Mouse (Mus musculus): ENCODE data around the gene Rpp30. TPM values are rescaled to one million over a fixed set of nuclear protein-coding genes. Genes with fewer than 3 reads are reported as not detected.

The Rpp30 gene
- polyA plus RNA-seq, 1 experiment from 2014 or later: 58.9 TPM

DNA sequence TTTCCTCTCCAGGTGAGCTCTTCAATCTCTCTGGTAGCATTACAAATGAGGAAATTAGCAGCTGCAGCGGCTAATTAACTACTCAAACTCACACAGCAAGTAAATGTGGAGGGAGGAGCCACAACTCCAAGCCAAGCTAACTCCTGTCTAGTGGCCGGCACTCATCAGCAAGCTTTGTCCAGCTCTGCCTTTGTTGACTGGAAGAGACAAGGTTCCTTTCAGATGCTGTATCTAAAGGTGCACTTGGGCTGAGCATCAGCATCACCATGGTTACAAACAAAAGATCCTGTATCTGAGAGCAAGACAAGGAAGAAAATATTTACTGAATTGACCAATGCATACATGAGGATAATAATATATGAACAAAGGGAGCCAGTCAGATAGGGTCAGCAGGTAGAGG is 46.7 kb downstream of the Rpp30 start:
- Histone ChIP-seq H3K9me3 (no peaks in the 10 kb centered on the region), H3K4me3 (no peak overlapping the region), H3K27me3 (no peaks in the 10 kb centered on the region), H3K4me2 (no peak overlapping the region), H3K36me3 (no peaks in the 10 kb centered on the region), H3K9ac (no peak overlapping the region), H3K27ac (no peak overlapping the region), H3K4me1 (peaks cover 10% of the 10 kb centered on the region)
- no peak for ATAC-seq (ENCODE audit: insufficient number of reproducible peaks, low FRiP score, low TSS enrichment, low read depth)
- 64% methylated on average over 2 of the region's 2 CpGs for WGBS

- Histone ChIP-seq H3K4me2 (no peak overlapping the region), H3K36me3 (no peaks in the 10 kb centered on the region), H3K9ac (no peak overlapping the region), H3K27ac (no peak overlapping the region), H3K27me3 (no peaks in the 10 kb centered on the region), H3K4me3 (no peak overlapping the region), H3K9me3 (no peaks in the 10 kb centered on the region), H3K4me1 (peaks cover 10% of the 10 kb centered on the region)
- no peak for ATAC-seq (ENCODE audit: insufficient number of reproducible peaks, low FRiP score, low TSS enrichment, low read depth)
- WGBS: 64% methylated on average over 6 of the region's 6 CpGs
These were observed 48.5 kb downstream of the Rpp30 start for GRCm38 (mm10) chr19:36131990-36132389.

DNA sequence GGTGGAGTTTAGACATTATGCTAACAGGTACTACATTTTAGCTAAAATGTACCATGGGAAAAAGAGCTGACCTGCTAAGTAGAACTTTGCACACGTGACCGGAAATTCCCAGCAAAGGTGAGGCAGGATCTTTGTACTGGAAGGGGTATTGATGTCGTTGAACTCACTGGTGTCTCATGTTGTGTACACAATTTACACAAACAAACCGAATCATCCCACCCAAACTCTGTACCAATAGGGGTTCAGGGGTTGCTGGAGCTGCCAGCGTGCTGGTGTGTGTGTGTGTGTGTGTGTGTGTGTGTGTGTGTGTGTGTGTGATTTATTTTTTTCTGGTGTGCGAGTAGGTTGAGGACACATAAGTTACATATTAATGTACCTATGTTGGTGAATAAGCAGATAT is 49.5 kb downstream of the Rpp30 start:
- Histone ChIP-seq H3K4me3 (no peak overlapping the region), H3K4me2 (no peak overlapping the region), H3K27me3 (no peaks in the 10 kb centered on the region), H3K36me3 (no peaks in the 10 kb centered on the region), H3K27ac (no peak overlapping the region), H3K4me1 (peaks cover 10% of the 10 kb centered on the region), H3K9me3 (no peaks in the 10 kb centered on the region), H3K9ac (no peak overlapping the region)
- WGBS: 84% methylated on average over 6 of the region's 6 CpGs
- ATAC-seq (ENCODE audit: insufficient number of reproducible peaks, low FRiP score, low TSS enrichment, low read depth): no peak

DNA sequence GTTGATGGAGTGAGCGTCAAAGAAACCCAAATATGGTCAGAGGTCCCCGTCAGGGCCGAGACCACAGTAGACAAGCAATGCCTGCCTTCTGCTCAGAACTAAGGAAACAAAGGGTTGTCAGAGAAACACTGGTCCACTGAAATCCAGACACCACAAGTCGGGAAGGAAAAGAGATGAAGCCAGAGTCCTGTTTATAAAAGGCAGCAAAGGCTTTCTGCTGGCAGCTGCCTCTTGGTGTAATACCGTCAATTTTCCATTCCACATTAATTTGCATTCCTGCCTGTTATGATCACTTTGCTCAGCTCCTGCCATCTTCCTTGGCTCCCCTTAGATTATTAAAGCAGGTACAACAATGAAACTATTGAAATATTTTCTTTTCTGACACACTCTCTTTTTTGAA is 50.2 kb downstream of the Rpp30 start:
- no peak for ATAC-seq (ENCODE audit: insufficient number of reproducible peaks, low FRiP score, low TSS enrichment, low read depth)
- H3K36me3 ChIP-seq: no peaks in the 10 kb centered on the region
- H3K4me2 ChIP-seq: no peak overlapping the region
- no peaks in the 10 kb centered on the region for H3K27me3 ChIP-seq
- peaks cover 10% of the 10 kb centered on the region for H3K4me1 ChIP-seq
- H3K9ac ChIP-seq: no peak overlapping the region
- 54% methylated on average over 5 of the region's 5 CpGs for WGBS
- H3K4me3 ChIP-seq: no peak overlapping the region
- H3K9me3 ChIP-seq: no peaks in the 10 kb centered on the region
- H3K27ac ChIP-seq: no peak overlapping the region

DNA sequence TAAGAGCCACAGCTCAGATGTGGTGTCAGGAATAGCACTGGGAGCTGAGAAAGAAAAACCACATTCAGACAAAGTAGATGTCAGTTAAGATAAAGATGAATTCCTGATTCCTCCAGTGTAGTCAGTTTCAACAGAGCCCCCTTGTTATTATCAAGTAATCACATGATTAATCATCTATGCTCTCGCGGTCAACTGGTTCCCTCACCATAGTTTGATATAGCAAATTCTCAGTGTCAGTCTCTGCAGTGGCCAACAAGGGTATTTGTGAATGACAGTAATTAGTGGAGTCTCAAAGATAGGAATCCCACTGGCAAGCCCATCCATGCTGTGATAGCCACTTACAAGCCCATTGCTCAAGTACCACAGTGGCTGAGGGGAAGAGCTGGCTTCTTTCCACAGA is 60.1 kb downstream of the Rpp30 start:
- WGBS: 87% methylated on average over 2 of the region's 2 CpGs
- Histone ChIP-seq H3K36me3 (no peaks in the 10 kb centered on the region), H3K4me1 (no peaks in the 10 kb centered on the region), H3K4me2 (no peak overlapping the region), H3K27me3 (no peaks in the 10 kb centered on the region), H3K27ac (no peak overlapping the region), H3K9ac (no peak overlapping the region), H3K4me3 (no peak overlapping the region), H3K9me3 (no peaks in the 10 kb centered on the region)
- no peak for ATAC-seq (ENCODE audit: insufficient number of reproducible peaks, low FRiP score, low TSS enrichment, low read depth)

DNA sequence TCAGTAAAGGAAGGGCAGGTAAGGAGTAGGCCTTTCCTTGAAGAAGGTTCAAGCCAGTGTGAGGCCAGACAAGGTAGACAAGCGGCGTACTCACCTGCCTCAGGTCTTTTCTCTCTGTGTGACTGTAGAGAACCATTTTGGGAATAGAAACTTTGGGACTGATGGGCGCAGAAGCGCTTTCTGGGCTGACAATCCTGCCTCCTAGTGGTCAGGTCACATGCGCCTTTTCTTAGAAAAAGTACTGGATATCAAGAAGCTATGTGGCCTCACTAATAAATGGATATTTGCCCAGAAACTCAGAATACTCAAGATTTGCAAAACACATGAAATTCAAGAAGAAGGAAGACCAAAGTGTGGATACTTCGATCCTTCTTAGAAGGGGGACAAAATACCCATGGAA is 65.1 kb downstream of the Rpp30 start:
- H3K4me3 ChIP-seq: no peak overlapping the region
- H3K9ac ChIP-seq: no peak overlapping the region
- no peak overlapping the region for H3K27ac ChIP-seq
- H3K36me3 ChIP-seq: no peaks in the 10 kb centered on the region
- no peak overlapping the region for H3K4me2 ChIP-seq
- no peaks in the 10 kb centered on the region for H3K9me3 ChIP-seq
- 87% methylated on average over 6 of the region's 6 CpGs for WGBS
- 0 out of 2 replicates have a peak, but pooled peaks have one; percentile 61 for ATAC-seq (ENCODE audit: insufficient number of reproducible peaks, low FRiP score, low TSS enrichment, low read depth)
- H3K4me1 ChIP-seq: no peaks in the 10 kb centered on the region
- H3K27me3 ChIP-seq: no peaks in the 10 kb centered on the region

GRCm38 (mm10) chr19:36150241-36151007 is 66.9 kb downstream of the Rpp30 start:
- ATAC-seq (ENCODE audit: insufficient number of reproducible peaks, low FRiP score, low TSS enrichment, low read depth): no peak
- WGBS: 67% methylated on average over 4 of the region's 4 CpGs
- H3K4me1 ChIP-seq: no peaks in the 10 kb centered on the region
- H3K27ac ChIP-seq: no peak overlapping the region
- no peaks in the 10 kb centered on the region for H3K36me3 ChIP-seq
- no peak overlapping the region for H3K4me2 ChIP-seq
- H3K27me3 ChIP-seq: no peaks in the 10 kb centered on the region
- H3K4me3 ChIP-seq: no peak overlapping the region
- H3K9ac ChIP-seq: no peak overlapping the region
- H3K9me3 ChIP-seq: no peaks in the 10 kb centered on the region

Other genes starting within 250 kb of the Rpp30 start
- 0.37 and 0.67 TPM in 2 replicates for gene Htr7, start 26.2 kb upstream of the Rpp30 start, polyA plus RNA-seq (2015; fragmentation: Nextera tagmentation; extraction: Ambion mirVana)
- gene Ankrd1, start 36.4 kb downstream of the Rpp30 start, polyA plus RNA-seq (2015; fragmentation: Nextera tagmentation; extraction: Ambion mirVana): 3.4 and 5.1 TPM in 2 replicates

All from limb, embryonic 15.5 days (tissue).